Mouse (Mus musculus): ENCODE measurements at regions not wholly inside any gene's neighbourhood (a gene's known extent, or its start where the extent isn't known, plus 50 kb on each side); places are given as distances from the start of the nearest gene placed in this dataset.

DNA sequence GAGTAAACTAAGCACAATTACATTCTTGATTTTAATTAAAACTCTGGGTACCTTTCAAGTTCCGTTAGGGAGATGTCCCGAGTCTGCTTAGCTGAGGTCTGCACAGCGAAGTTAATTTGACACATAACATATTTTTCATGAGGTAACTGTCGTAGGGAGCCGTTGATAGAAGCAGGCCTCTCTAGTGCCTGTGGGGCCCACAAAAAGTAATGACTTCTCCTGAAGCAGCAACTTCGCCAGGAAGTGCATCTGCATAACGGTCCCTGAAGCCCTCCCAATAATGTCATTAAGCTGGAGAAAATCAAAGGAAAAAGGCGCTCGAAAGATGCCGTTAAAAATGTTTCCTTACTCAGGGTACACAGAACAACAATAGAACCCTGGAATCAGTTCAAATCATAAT lies 410.7 kb upstream of the Tmpo start:
- no peak for TF ChIP-seq CTCF (IDR thresholded peaks at IDR 0.05; ENCODE audit: control insufficient read depth, insufficient read depth, low read length)
- no peak for TF ChIP-seq POLR2A (IDR thresholded peaks at IDR 0.05; ENCODE audit: borderline replicate concordance, control insufficient read depth, low read depth, low read length)
